Mouse (Mus musculus) ES-E14 (cell line): Measurements from ENCODE around the gene Trappc10.

Experiments
- CHD2 ChIP-seq: IDR thresholded peaks from 2 replicates; pipeline ENCODE4 v1.6.1; 2014; ENCODE audit warnings: mild to moderate bottlenecking, low read depth, low read length, inconsistent platforms
- MAFK ChIP-seq: IDR thresholded peaks from 2 replicates; pipeline ENCODE4 v1.6.1; 2014; ENCODE audit warnings: mild to moderate bottlenecking, low read depth, low read length, inconsistent platforms; ENCODE audit not compliant: insufficient read depth
- ZC3H11A ChIP-seq: IDR thresholded peaks from 2 replicates; pipeline ENCODE4 v1.6.1; 2012; ENCODE audit warnings: low read depth, mild to moderate bottlenecking, inconsistent platforms, low read length, borderline replicate concordance
- ZNF384 ChIP-seq: IDR thresholded peaks from 2 replicates; pipeline ENCODE4 v1.6.1; 2012; ENCODE audit warnings: low read depth, low read length, inconsistent platforms

DNA sequence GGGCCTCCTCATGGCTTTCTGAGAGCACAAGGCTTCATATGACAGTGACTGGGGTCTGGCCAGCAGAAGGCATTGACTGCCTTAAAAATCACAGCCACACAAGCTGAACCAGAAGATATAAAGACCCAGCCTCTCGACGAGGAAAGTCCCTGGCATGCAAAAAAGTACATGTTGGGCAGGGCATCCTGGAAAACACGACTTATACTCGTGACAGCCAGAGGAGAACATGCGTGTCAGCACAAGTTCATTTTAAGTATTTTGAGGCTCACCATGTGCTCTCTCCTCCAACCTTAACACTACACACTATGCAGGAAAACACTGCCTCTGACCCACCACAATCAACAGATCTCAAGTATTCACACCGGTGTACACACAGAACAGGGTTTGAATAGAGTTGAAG, 20.3 kb downstream of the Trappc10 start:
- TF ChIP-seq MAFK: no peak
- no peak for TF ChIP-seq ZNF384
- no peak for TF ChIP-seq ZC3H11A
- TF ChIP-seq CHD2: no peak
